ENCODE assay signal across 7 mouse cellular contexts in the genomic region with DNA sequence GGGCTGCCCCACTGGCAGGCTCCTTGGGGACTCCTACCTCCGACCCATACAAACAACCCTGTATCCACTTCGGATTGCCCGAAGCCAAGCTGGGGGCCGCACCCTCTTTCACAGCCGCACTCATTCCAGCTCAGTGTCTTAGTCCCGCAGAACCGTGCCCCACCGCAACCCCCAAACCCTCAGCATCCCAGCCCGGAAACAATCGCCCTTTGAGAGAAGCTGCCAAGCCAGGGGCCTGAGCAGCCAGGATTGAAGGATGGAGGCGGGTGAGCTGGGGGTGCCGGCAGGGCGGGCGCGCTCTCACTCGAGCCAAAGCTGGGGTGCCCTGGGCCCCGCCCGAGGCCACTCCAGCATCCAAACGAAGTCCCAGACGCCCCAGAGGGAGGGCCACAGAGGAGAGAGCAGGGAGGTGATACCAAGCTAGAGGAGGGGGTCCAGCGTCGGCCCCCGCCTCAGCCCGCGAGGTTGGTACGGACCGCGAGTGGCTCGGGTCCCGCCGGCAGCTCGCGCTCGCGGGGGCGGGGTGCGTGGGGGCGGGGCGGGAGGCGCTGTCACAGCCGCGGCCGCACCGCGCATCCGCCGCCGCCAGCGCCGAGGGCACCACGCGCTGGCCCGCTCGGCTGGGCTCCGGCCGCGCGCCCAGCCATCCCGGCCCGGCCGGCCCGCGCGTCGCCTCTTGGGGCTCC. TPM values are rescaled to one million over a fixed set of nuclear protein-coding genes. Genes with fewer than 3 reads are reported as not detected.
DNase-seq lines count a peak whose midpoint lies in the region; ATAC-seq and TF ChIP-seq lines count a peak whose summit lies in the region.

B3gat1 (plus strand) TSS at position 523 of the 686 bp plus-strand sequence.

- peaks cover 47% of the 10 kb centered on the region for H3K27me3 ChIP-seq in lung, embryonic 15.5 days
- H3K27me3 ChIP-seq in hindbrain, embryonic 12.5 days = peaks cover 8% of the 10 kb centered on the region
- H3K27me3 ChIP-seq in limb, embryonic 13.5 days = peaks cover 57% of the 10 kb centered on the region
- no peaks in the 10 kb centered on the region; the same call in 1 of the 2 replicates for H3K27me3 ChIP-seq in thymus, adult 2 months (ENCODE audit: control insufficient read depth, insufficient read depth, low read length)

- no peak for TF ChIP-seq POLR2A in thymus, adult 2 months (IDR thresholded peaks at IDR 0.05; ENCODE audit: control insufficient read depth, extremely low read depth, insufficient read depth, low read length, poor library complexity)

- H3K27ac ChIP-seq in lung, embryonic 15.5 days = no peak within 1 kb of the TSS
- peak within 1 kb of the TSS; percentile 79 for H3K27ac ChIP-seq in hindbrain, embryonic 12.5 days
- H3K27ac ChIP-seq in limb, embryonic 13.5 days = no peak within 1 kb of the TSS
- H3K27ac ChIP-seq in thymus, adult 2 months (ENCODE audit: control insufficient read depth, insufficient read depth, low read length) = no peak within 1 kb of the TSS

- ATAC-seq in lung, embryonic 15.5 days (ENCODE audit: borderline replicate concordance, extremely low read depth, low FRiP score, low TSS enrichment) = peak; percentile 69; the same call in 1 of the 2 replicates
- peak; percentile 89 for ATAC-seq in hindbrain, embryonic 12.5 days (ENCODE audit: low FRiP score)
- ATAC-seq in limb, embryonic 13.5 days (ENCODE audit: low FRiP score, low read depth) = peak; percentile 66

- H3K9me3 ChIP-seq in lung, embryonic 15.5 days = no peaks in the 10 kb centered on the region
- no peaks in the 10 kb centered on the region for H3K9me3 ChIP-seq in hindbrain, embryonic 12.5 days (replicated peaks)
- no peaks in the 10 kb centered on the region for H3K9me3 ChIP-seq in limb, embryonic 13.5 days

- no peaks in the 10 kb centered on the region for H3K36me3 ChIP-seq in lung, embryonic 15.5 days
- no peaks in the 10 kb centered on the region for H3K36me3 ChIP-seq in hindbrain, embryonic 12.5 days
- H3K36me3 ChIP-seq in limb, embryonic 13.5 days = no peaks in the 10 kb centered on the region
- H3K36me3 ChIP-seq in thymus, adult 2 months (ENCODE audit: control insufficient read depth, insufficient read depth, low read length) = no peaks in the 10 kb centered on the region

- no peak for DNase-seq in lung, postnatal 36 days
- peak; percentile 57 for DNase-seq in embryo, embryonic 9.5 days (ENCODE audit: extremely low spot score)
- DNase-seq in right cerebral cortex, postnatal 10 days (ENCODE audit: low spot score in 2 of 2) = peak; percentile 82 to 88
- no peak for DNase-seq in thymus, adult 2 months

- H3K9ac ChIP-seq in lung, embryonic 15.5 days = no peak within 1 kb of the TSS
- peak within 1 kb of the TSS; percentile 82 for H3K9ac ChIP-seq in hindbrain, embryonic 12.5 days
- H3K9ac ChIP-seq in limb, embryonic 13.5 days = peak within 1 kb of the TSS; percentile 65

- no peak for TF ChIP-seq CTCF in thymus, adult 2 months (IDR thresholded peaks at IDR 0.05; ENCODE audit: borderline replicate concordance, control insufficient read depth, extremely low read depth, insufficient read depth, low read length, poor library complexity)

- H3K4me1 ChIP-seq in lung, embryonic 15.5 days = peaks cover 10% of the 10 kb centered on the region
- peaks cover 21% of the 10 kb centered on the region for H3K4me1 ChIP-seq in hindbrain, embryonic 12.5 days
- H3K4me1 ChIP-seq in limb, embryonic 13.5 days = peaks cover 14% of the 10 kb centered on the region
- H3K4me1 ChIP-seq in thymus, adult 2 months (replicated peaks; ENCODE audit: control insufficient read depth, insufficient read depth, low read length) = no peaks in the 10 kb centered on the region

- H3K4me2 ChIP-seq in lung, embryonic 15.5 days = peak within 1 kb of the TSS; percentile 81
- H3K4me2 ChIP-seq in hindbrain, embryonic 12.5 days (replicated peaks) = peak within 1 kb of the TSS; percentile 82
- peak within 1 kb of the TSS; percentile 95 for H3K4me2 ChIP-seq in limb, embryonic 13.5 days (replicated peaks)

- 3% methylated on average over 45 of the region's 65 CpGs for WGBS in lung, embryonic 15.5 days
- WGBS in hindbrain, embryonic 12.5 days = under 1% methylated on average over 57 of the region's 65 CpGs
- 1% methylated on average over 35 of the region's 65 CpGs for WGBS in limb, embryonic 13.5 days
- WGBS in thymus, adult 2 months = 13% methylated on average over 64 of the region's 65 CpGs

- H3K4me3 ChIP-seq in lung, embryonic 15.5 days = peak within 1 kb of the TSS; percentile 41
- peak within 1 kb of the TSS; percentile 78 for H3K4me3 ChIP-seq in hindbrain, embryonic 12.5 days
- H3K4me3 ChIP-seq in limb, embryonic 13.5 days = peak within 1 kb of the TSS; percentile 55
- H3K4me3 ChIP-seq in thymus, adult 2 months (ENCODE audit: control insufficient read depth, insufficient read depth, low read length) = no peak within 1 kb of the TSS

RNA-seq across cellular contexts. Expression of gene B3gat1, which starts in this region (rescaled TPM):
- polyA plus RNA-seq in lung, embryonic 15.5 days (2015; fragmentation: Nextera tagmentation; extraction: Ambion mirVana) = 0.11 and 0.12 TPM in 2 replicates
- 16.0 and 17.0 TPM in 2 replicates for polyA plus RNA-seq in hindbrain, embryonic 12.5 days (2016; fragmentation: Nextera tagmentation; extraction: Ambion mirVana)
- 0.19 and 0.46 TPM in 2 replicates for polyA plus RNA-seq in limb, embryonic 13.5 days (2015; fragmentation: Nextera tagmentation; extraction: Ambion mirVana)
- polyA plus RNA-seq in thymus, adult 2 months (2012; rRNA removed) = 0.05 and 0.19 TPM in 2 replicates

Comparison
In these comparisons a context has a peak if more than half of its experiments do, and no peak if none do; other contexts are left out.
1. RNA of gene B3gat1 (polyA plus RNA-seq): 16.0 to 17.0 TPM in hindbrain, embryonic 12.5 days; 0.19 to 0.46 TPM in limb, embryonic 13.5 days, 0.11 to 0.12 TPM in lung, embryonic 15.5 days and 0.05 to 0.19 TPM in thymus, adult 2 months; every median in the first group is over 10 times any median in the second.
2. Peak in ATAC-seq, H3K4me3 ChIP-seq and H3K4me2 ChIP-seq in lung, embryonic 15.5 days; RNA of the gene not detected or under 1 TPM.
3. Peak in ATAC-seq, H3K4me3 ChIP-seq, H3K9ac ChIP-seq and H3K4me2 ChIP-seq in limb, embryonic 13.5 days; RNA of the gene not detected or under 1 TPM.
4. DNase-seq: peak in embryo, embryonic 9.5 days (single experiment) and right cerebral cortex, postnatal 10 days (2 of 2); none in lung, postnatal 36 days (single experiment) and thymus, adult 2 months (single experiment).
5. Peak in every context shown above with its lines, with median percentiles within 50 percentile points of each other: ATAC-seq and H3K4me2 ChIP-seq.